Mouse (Mus musculus) urinary bladder, postnatal 25 days (tissue): ENCODE measurements around the gene Syn3.

ENCODE experiments used
- DNase-seq: peaks from one replicate; pipeline ENCODE4 v3.0.0; 2022; ENCODE audit warnings: low spot score

The Syn3 gene

GRCm38 (mm10) chr10:86091919-86092318, 406.8 kb downstream of the Syn3 start:
- no peak for DNase-seq

DNA sequence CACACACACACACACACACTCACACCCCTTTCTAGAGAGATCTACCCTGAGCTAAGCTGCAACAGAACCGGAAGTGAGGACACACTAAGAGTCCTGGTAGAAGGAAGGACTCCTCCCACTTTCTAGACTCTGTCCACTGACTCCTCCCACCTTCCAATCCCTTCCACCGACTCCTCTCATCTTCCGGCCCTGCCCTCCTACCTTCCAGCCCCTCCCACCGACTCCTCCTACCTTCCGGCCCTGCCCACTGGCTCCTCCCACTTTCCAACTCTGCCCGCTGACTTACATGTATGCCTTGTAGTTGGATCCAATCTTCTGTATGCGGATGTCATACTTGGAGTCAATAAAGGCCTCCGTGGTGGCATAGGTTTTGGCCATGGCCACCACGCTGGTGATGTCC, 418.8 kb downstream of the Syn3 start:
- DNase-seq, result no peak

GRCm38 (mm10) chr10:86078761-86079160, 419.9 kb downstream of the Syn3 start:
- DNase-seq, result no peak

GRCm38 (mm10) chr10:86077272-86077671, 421.4 kb downstream of the Syn3 start:
- no peak for DNase-seq

DNA sequence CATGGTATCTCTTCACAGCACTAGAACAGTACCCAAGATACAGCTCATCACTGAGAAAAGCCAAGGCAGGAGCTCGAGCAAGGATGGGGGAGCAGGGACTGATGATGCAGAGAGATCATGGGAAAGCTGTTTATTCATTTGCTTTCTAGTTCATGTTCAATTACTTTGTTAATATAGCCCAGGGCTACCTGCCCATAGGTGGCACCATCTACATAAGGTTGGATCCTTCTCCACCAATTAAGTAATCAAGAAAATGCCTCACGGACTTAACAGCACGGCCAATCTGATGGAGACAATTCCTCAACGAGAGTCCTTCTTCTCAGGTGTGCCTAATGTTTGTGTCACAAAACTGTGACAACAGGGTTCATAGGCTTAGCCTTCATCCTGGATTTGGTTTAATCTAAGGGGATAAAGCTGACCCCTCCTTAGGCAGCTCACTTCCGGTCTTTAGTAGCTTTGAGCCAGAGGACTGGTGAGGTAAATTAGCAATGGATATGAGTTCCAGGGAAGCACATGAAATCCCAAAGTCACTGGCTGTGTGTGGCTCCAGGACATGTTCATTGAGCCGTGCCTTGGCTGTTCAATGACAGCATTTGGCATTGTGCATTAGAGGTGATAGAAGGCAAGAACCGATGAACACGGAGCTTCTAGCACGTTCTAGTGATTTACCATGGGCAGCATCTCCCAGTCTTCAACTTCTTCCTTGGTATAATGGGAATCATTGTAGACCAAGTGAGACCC, 423.6 kb downstream of the Syn3 start:
- no peak for DNase-seq

GRCm38 (mm10) chr10:86074134-86074533, 424.6 kb downstream of the Syn3 start:
- no peak for DNase-seq

DNA sequence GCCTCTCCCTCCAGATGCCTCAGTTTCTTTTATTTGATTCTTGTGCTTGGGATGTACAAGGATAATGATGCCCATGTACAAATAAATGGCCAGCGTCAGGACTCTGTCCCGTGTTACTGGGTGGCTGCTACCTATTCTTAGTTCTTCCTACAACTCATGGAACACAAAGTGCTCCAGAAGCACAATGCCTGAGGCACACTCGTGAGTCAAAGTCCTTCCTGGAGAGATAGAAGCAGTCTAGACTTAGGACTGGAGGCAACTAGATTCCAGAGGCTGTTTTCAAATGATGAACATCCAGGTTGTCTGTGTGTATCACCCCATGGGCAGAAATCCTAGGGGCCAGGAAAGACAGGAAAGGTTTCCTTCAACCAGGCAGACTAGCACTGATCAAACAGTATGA, 427.9 kb downstream of the Syn3 start:
- DNase-seq, result no peak

- no peak for DNase-seq
These were observed 429.4 kb downstream of the Syn3 start for GRCm38 (mm10) chr10:86069341-86069740.

GRCm38 (mm10) chr10:86067911-86068310, 430.8 kb downstream of the Syn3 start:
- no peak for DNase-seq

DNA sequence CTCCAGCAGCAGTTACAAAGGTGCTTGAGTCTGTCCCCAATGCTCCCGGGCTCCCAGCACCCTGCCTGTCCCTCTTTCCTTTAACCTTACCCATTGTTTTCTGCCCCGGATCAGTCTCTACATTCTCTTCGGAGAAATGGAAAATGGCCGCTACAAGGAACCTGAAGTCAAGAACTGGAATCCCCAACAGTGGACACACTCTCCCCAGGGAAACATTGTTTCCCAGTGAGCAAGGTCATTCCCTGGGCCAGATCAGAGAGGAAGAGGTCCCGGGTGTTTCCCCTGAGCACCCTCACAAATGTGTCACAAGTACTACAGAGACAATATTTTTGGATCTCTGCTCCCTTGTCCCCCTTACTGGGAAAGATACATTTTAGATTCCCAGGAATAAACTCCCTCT, 432.0 kb downstream of the Syn3 start:
- DNase-seq, result no peak

- no peak for DNase-seq
These were observed 433.0 kb downstream of the Syn3 start for GRCm38 (mm10) chr10:86065661-86066060.

DNA sequence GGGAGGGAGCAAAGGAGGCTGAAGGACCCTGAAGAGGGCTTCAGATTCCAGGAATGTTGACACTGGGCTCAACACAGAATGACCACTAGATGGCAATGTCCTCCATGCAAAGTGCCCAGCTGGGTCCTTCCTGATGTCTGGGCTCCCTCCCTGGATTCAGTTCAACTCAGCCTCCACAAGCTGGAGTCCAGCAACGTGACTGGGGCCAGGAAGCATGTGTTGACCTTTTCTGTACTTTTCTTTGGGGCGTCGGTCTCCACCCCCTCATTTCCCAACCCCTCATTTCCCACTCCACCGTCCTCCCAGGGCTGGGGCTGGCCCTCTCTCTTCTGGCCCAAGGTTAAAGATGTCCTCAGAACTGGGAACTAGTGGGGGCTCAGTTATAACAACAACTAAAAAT, 433.8 kb downstream of the Syn3 start:
- DNase-seq, result peak; percentile 43

DNA sequence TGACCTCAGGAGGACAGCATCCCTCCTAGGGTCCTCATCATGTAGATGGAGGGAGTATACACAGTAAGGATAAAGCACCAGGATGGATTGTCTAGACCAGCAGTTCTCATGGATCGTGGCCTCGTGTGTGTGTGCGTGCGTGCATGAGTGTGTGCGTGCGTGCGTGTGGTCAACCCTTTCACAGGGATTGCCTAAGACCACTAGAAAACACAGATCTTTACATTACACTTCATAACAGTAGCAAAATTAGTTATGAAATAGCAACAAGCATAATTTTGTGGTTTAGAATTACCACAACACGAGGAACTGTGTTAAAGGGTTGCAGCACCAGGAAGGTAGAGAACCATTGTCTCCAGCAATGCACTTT, 435.7 kb downstream of the Syn3 start:
- no peak for DNase-seq

GRCm38 (mm10) chr10:86062261-86063017, 436.3 kb downstream of the Syn3 start:
- no peak for DNase-seq

DNA sequence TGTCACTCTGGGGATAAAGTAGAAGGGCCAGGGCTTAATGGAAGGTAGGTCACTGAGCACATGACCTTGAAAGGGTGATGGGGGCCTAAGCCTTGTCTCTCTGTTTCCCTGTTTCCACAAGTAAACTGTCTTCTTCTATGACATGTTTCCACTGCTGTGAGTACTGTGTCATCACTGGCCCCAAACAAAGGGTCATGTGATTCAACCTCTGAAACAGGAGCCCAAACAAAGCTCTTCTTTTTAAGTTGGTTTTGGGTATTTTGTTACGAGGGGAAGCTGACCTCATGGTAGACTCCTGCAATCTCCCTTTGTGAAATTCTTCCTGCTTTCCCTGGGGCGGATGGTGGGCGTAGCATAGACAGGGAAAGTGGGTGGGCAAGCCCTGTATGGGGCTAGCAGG, 438.4 kb downstream of the Syn3 start:
- DNase-seq, result no peak

- DNase-seq, result no peak
These were observed 441.0 kb downstream of the Syn3 start for GRCm38 (mm10) chr10:86057712-86058111.

- no peak for DNase-seq
These were observed 441.4 kb downstream of the Syn3 start for GRCm38 (mm10) chr10:86057286-86057685.

DNA sequence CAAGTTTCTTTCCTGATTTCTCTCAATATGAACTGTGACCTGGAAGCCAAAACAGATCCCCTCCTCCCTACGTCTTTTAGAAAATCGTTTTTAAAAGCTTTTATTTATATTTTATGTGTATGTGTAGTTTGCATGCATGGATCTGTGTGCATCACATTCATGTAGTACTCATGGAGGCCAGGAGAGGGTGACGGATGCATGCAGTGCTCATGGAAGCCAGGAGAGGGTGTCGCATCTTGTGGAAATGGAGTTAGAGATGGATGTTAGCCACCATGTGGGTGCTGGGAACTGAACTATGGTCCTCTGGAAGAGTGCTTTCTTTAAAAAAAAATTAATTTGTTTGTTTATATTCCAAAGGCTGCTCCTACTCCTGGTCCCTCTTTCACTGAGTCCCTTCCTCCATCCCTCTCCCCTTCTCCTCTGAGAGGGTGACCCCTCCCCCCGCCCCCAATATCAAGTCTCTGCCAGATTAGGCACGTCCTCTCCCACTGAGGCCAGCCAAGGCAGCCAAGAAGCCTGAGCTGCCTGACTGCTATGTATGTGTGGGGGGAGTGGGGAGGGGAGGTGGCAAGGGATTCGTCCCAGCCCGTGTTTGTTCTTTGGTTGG, 442.3 kb downstream of the Syn3 start:
- no peak for DNase-seq

GRCm38 (mm10) chr10:86052818-86053522, 445.7 kb downstream of the Syn3 start:
- DNase-seq, result no peak

DNA sequence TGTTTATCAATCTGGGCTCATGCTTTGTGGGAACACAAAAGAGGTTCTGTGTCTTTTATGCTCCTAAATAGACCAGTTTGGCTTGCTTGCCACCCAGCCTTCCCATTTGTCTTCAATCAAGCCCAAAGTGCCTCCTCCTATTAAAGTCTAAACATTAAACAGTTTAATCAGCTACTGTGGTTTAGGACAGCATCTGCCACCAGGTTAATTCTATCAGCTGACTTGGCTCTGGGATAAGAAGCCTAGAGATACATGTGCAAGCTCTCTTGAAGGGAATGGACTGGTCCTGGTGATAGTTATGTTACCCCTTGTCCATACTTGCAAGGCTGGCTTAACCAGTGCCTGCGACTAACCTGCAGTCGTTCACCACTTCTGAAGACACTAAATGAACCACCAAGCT, 448.2 kb downstream of the Syn3 start:
- no peak for DNase-seq

DNA sequence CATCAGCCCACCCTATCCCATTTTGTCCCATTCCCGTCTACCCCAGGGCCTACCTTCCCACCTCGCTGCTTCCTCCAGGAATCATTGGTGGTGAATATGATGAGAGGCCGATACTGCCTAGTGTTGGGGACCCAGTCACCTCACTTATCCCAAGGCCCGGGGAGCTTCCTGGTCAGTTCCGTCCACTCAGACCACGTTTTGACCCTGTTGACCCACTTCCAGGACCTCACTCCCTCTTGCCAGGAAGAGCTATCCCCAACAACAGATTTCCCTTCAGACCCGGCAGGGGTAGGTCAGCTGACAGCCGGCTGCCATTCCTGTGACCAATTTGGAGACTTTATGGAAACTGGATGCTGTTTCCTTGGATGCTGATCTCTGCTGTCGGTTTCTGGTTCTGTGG, 450.9 kb downstream of the Syn3 start:
- DNase-seq, result no peak

- no peak for DNase-seq
These were observed 452.3 kb downstream of the Syn3 start for GRCm38 (mm10) chr10:86046371-86046770.

DNA sequence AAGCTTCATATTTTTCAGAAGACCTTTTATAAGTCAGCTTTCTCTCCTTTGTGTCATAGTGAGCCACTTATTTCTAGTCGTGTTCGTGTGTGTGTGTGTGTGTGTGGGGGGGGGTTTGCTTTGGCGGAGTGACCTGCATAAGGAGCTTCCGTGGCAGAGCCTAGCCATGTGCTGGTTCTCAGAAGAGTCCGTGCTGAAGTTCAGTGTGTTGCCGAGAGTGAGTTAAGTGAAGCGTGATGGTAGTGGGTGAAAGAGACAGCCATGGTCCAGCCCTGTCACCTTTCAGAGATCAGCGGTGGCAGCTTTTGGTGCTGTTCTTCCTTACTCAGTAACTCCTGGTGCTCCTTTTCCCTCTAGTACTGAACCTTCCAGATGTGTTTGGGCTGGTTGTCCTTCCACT, 454.6 kb downstream of the Syn3 start:
- no peak for DNase-seq
